Mouse (Mus musculus) gastrocnemius, adult 18-20 months (tissue): ENCODE results near the gene Samd15. TPM values are rescaled to one million over a fixed set of nuclear protein-coding genes. Genes with fewer than 3 reads are reported as not detected.

Source experiments
- DNase-seq: peaks from one replicate; pipeline ENCODE4 v3.0.0; 2021; ENCODE audit warnings: low spot score
- total RNA-seq, 2 experiments: library from RNA; stranded (reverse); gene quantifications; 2 replicates each; pipeline ENCODE4 v1.2.3; 2021

The Samd15 gene
- total RNA-seq, 2 experiments from 2014 or later: 0.25 TPM; not detected in 1

- DNase-seq: no peak
Observed at GRCm38 (mm10) chr12:87229633-87230032, 30.1 kb downstream of the Samd15 start.

GRCm38 (mm10) chr12:87230379-87230895 is 30.9 kb downstream of the Samd15 start:
- no peak for DNase-seq

- DNase-seq: no peak
Observed at GRCm38 (mm10) chr12:87236882-87237483, 37.5 kb downstream of the Samd15 start.

DNA sequence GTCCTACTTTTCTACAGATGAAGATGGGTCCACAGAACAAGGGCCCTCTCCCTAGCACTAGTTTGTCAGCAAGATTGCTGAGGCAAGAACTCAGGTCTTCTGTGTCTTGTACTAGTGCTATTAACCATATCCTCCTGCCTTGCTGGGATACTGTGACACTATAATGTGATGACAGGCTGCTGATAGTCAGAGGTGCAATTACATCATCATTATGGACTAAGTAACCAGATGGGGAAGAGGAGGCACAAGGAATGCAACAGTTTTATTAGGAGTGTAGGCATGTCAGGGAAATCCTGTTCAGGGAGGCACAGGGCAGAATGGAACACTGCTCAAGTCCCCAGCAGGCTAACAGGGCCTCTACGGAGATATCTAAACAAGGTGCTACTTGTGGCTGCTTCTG is 39.1 kb downstream of the Samd15 start, which contains the start of gene Noxred1:
Gene Noxred1 (minus strand): TSS at position 101 of the 400 bp plus-strand sequence.
- DNase-seq: no peak

GRCm38 (mm10) chr12:87250161-87250560 is 50.6 kb downstream of the Samd15 start:
- DNase-seq: no peak

GRCm38 (mm10) chr12:87253878-87254277 is 54.4 kb downstream of the Samd15 start:
- no peak for DNase-seq

DNA sequence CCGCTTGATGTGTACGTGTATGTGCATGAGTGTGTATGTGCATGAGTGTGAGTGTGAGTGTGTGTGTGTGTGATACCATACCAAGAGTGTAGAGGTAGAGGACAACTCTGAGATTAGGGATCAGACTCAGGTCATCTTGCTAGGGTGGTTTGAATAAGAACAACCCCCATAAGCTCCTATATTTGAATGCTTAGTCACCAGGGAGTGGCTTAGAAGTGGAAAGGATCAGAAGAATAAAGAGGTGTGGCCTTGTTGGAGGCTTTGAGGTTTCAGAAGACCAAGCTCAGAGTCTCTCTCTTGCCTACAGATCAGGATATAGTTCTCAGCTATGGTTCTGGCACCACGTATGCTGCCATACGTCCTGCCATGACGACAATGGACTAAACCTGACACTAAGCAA is 57.1 kb downstream of the Samd15 start:
- DNase-seq: no peak

DNA sequence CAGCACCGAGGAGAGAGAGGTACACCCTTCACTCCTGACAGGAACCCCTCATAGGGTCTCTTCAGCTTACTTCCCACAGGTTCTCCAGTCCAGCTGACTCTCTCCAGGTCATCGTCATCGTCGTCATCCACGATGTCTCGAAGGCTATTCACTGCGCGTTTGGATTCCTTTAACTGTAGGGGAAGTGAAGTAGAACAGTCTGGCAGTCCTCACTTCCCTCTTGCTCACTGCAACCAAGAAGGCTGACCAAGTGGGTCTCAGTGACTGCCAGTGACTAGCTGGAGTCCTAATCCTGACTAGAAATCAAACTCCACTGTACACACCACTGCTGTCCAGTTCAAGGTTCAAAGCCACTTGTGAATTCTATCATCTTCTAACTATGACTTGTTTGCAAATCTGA is 61.0 kb downstream of the Samd15 start:
- no peak for DNase-seq

Other genes starting within 250 kb of the Samd15 start
- not detected for gene Zdhhc22, start 209.3 kb upstream of the Samd15 start, total RNA-seq
- not detected for gene Tmem63c, start 178.4 kb upstream of the Samd15 start, total RNA-seq
- not detected for gene Ngb, start 97.2 kb upstream of the Samd15 start, total RNA-seq
- gene Gstz1, start 52.6 kb upstream of the Samd15 start, total RNA-seq: 10 to 100 TPM; 35.6 to 42.6 TPM
- 1 to 10 TPM; 4.1 to 5.3 TPM for gene Pomt2, start 51.8 kb upstream of the Samd15 start, total RNA-seq
- 1 to 10 TPM; 1.3 to 1.4 TPM for gene Tmed8, start 731 bp downstream of the Samd15 start, total RNA-seq
- gene Noxred1, start 39.0 kb downstream of the Samd15 start, total RNA-seq: under 1 TPM; 0.55 to 0.94 TPM
- gene Vipas39, start 66.5 kb downstream of the Samd15 start, total RNA-seq: 1 to 10 TPM; 6.1 to 9.1 TPM
- gene Ahsa1, start 66.8 kb downstream of the Samd15 start, total RNA-seq: 100 to 1,000 TPM; 121 to 129 TPM
- gene Ism2, start 100.0 kb downstream of the Samd15 start, total RNA-seq: not detected
- gene Sptlc2, start 188.6 kb downstream of the Samd15 start, total RNA-seq: 1 to 10 TPM; 7.9 to 10.0 TPM
- 100 to 1,000 TPM; 159 to 162 TPM for gene Slirp, start 244.2 kb downstream of the Samd15 start, total RNA-seq
- gene Alkbh1, start 244.3 kb downstream of the Samd15 start, total RNA-seq: 1 to 10 TPM; 4.1 to 5.5 TPM